Mouse (Mus musculus): Measurements from ENCODE around the gene Crmp1.
A peak's percentile ranks its signal among the peaks of the same experiment; 100 is the strongest.

GRCm38 (mm10) chr5:37288374-37288773 lies 46.6 kb downstream of the Crmp1 start:
- TF ChIP-seq POLR2A (IDR thresholded peaks at IDR 0.05; ENCODE audit: extremely low read depth, insufficient read depth, low read length), result no peak
- peak; percentile 79 for TF ChIP-seq CTCF (IDR thresholded peaks at IDR 0.05; ENCODE audit: extremely low read depth, insufficient read depth, low read length)
